Mouse (Mus musculus) cortical plate, adult 2 months (tissue): ENCODE results near the gene Selenov. TPM values are rescaled to one million over a fixed set of nuclear protein-coding genes. Genes with fewer than 3 reads are reported as not detected.

Experiments used
- H3K27ac ChIP-seq: fragments of 200-500 bp; 2 replicates; pipeline ENCODE4 v1.5.1; 2012; ENCODE audit warnings: low read length, control low read depth, inconsistent platforms; ENCODE audit not compliant: insufficient read depth
- H3K4me1 ChIP-seq: fragments of 200-500 bp; 2 replicates; pipeline ENCODE4 v1.6.1; 2011; ENCODE audit warnings: low read length; ENCODE audit not compliant: control insufficient read depth, insufficient read depth
- H3K4me3 ChIP-seq: fragments of 200-500 bp; 2 replicates; pipeline ENCODE4 v1.5.1; 2011; ENCODE audit warnings: mild to moderate bottlenecking, low read length, control low read depth; ENCODE audit not compliant: insufficient read depth
- CTCF ChIP-seq: fragments of 200-500 bp; IDR thresholded peaks from 2 replicates; pipeline ENCODE4 v1.5.1; 2011; ENCODE audit warnings: mild to moderate bottlenecking, control low read depth, low read length; ENCODE audit not compliant: insufficient read depth; ENCODE audit errors: extremely low read depth
- POLR2A ChIP-seq: fragments of 200-500 bp; IDR thresholded peaks from 2 replicates; pipeline ENCODE4 v1.6.1; 2011; ENCODE audit warnings: mild to moderate bottlenecking, low read length, control low read depth; ENCODE audit not compliant: insufficient read depth; ENCODE audit errors: extremely low read depth
- polyA plus RNA-seq: library from polyadenylated mRNA; depleted of rRNA; stranded (reverse); fragments of >200 nt; gene quantifications from 2 replicates; pipeline ENCODE4 v1.2.3, GENCODE M21; 2012; rRNA removed

The Selenov gene
- 0.92 and 1.0 TPM in 2 replicates for polyA plus RNA-seq

DNA sequence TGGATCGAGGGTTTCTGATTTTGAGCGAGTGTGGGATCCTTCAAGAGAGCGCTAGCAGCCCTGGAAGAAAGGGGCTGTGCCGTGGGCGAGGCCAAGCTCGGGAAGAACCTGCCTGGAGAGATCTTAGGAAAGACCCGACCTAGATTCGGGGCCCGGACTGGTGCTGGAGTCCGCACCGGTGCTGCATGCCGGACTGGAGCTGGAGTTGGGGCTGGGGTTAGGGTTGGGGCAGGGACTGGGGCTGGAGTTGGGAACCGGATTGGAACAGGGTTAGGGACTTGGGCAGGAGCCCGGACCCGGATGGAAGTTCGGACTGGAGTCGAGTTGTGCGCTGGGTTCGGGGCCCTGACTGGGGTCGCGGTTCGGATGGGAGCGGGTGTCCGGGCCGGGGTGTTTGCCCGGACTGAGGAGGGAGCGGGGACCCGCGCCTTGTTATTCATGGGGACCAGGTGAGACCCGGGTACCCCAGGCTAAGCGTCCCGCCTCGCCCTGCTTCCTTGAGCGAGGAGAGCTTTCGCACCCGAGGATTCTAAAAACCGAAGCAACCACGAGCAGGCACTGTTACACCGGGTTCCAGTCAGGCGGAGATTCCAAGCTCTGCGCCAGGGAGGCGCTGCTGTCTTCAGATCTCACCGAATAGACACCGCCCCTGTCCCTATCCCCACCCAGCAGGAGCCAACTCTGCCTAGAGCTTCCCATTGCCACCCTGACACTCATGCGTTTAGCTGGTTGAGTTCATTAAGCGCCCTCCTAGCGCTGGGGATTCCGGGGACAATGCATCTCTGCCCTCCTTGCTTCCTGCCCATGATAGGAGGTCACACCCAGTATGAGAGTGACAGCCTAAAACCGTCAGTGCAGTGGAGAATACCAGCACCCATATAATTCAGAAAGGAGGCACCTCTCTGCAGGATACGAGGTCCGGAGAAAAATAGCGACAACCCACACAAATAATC lies at the start of gene Selenov:
TSS of gene Selenov (minus strand) at position 549 of the 953 bp plus-strand sequence.
- 0 out of 2 replicates have a peak within 1 kb of the TSS, but pooled peaks have one; percentile 5 for H3K4me3 ChIP-seq
- TF ChIP-seq CTCF (peak; percentile 15; the same call in 1 of the 2 replicates), POLR2A (no peak)
- H3K27ac ChIP-seq, result no peak within 1 kb of the TSS
- H3K4me1 ChIP-seq, result no peaks in the 10 kb centered on the region

DNA sequence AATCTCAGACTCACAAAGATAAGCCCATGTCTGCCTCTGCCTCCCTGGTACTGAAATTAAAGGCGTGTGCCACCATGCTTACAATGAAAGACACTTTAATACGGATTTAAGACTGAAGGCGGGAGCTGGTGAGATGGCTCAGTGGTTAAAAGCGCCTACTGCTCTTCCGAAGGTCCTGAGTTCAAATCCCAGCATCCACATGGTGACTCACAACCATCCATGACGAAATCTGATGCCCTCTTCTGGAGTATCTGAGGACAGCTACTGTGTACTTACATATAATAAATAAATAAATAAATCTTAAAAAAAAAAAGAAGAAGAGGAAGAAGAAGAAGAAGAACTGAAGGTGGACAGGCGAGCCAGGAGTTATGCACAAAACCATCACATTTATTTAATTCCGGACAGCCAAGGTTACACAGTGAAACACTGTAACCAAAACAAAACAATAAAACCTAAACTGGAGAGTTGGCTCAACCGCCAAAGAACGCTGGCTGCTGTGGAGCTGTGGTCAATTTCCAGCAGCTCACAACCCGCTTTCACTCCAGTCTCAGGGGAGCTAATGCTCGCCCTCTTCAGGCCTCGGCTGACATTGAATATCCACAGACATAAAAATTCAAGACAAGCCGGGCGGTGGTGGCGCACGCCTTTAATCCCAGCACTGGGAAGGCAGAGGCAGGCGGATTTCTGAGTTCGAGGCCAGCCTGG lies 48.4 kb upstream of the Selenov start:
- Histone ChIP-seq H3K27ac (peak overlapping the region; percentile 25; the same call in 1 of the 2 replicates), H3K4me1 (peaks cover 2% of the 10 kb centered on the region; the same call in 1 of the 2 replicates), H3K4me3 (peak overlapping the region; percentile 77)
- no peak for TF ChIP-seq CTCF
- TF ChIP-seq POLR2A, result no peak

- H3K4me3 ChIP-seq, result peak within 1 kb of the TSS; percentile 77
- no peak for TF ChIP-seq CTCF
- peak; percentile 83 for TF ChIP-seq POLR2A
- H3K27ac ChIP-seq, result peak within 1 kb of the TSS; percentile 25; the same call in 1 of the 2 replicates
- peaks cover 2% of the 10 kb centered on the region; the same call in 1 of the 2 replicates for H3K4me1 ChIP-seq
Measured at GRCm38 (mm10) chr7:28338108-28338998, 47.4 kb upstream of the Selenov start, which contains the start of gene Supt5. Gene Supt5 (minus strand): TSS chr7:28338746.

GRCm38 (mm10) chr7:28335471-28335870 lies 44.5 kb upstream of the Selenov start:
- Histone ChIP-seq H3K4me1 (peaks cover 2% of the 10 kb centered on the region; the same call in 1 of the 2 replicates), H3K4me3 (no peak overlapping the region), H3K27ac (no peak overlapping the region)
- TF ChIP-seq POLR2A, result no peak
- TF ChIP-seq CTCF, result no peak

DNA sequence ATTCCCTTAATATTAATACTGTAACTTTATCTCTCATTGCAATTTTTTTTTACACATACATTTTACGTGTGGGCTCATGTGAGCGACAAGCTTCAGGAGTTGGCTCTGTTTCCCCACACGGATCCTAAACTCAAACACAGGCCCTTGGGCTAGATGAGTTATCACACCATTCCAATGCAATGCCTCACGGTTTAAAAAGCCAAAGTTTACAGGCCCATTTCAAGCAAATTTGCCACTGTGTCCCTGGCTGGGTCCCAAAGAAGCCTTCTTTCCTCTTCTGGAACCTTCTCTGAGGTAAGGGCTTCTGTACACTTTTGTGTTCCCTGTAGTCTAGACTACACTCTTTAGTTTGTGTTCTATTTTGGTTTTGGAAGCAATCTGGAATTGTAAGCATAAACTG lies 43.5 kb upstream of the Selenov start:
- no peak overlapping the region for H3K27ac ChIP-seq
- TF ChIP-seq CTCF (no peak), POLR2A (no peak)
- peaks cover 2% of the 10 kb centered on the region; the same call in 1 of the 2 replicates for H3K4me1 ChIP-seq
- H3K4me3 ChIP-seq, result no peak overlapping the region

DNA sequence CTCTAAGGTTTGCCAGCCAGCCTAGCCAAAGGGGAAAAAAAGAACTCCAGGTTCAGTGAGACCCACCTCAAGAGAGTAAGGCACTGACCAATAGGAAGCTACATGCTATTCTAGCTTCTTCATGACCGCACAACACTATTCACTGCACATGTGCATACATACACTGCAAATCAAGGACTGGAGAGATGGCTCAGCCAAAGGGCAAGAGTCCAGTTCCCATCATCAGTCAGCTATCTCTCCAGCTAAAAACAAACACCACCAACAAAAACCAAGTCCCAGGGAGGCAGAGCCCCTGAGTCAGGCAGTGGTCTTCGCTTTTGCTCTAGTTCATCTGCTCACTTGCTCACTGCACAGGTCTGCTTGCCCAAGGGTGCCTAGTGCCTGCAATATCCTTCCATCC lies 37.3 kb upstream of the Selenov start:
- Histone ChIP-seq H3K4me1 (no peaks in the 10 kb centered on the region), H3K27ac (no peak overlapping the region), H3K4me3 (no peak overlapping the region)
- TF ChIP-seq CTCF, result no peak
- no peak for TF ChIP-seq POLR2A

- TF ChIP-seq POLR2A (no peak), CTCF (no peak)
- H3K4me3 ChIP-seq, result no peak overlapping the region
- no peaks in the 10 kb centered on the region for H3K4me1 ChIP-seq
- H3K27ac ChIP-seq, result no peak overlapping the region
Measured at GRCm38 (mm10) chr7:28326457-28326856, 35.5 kb upstream of the Selenov start.

DNA sequence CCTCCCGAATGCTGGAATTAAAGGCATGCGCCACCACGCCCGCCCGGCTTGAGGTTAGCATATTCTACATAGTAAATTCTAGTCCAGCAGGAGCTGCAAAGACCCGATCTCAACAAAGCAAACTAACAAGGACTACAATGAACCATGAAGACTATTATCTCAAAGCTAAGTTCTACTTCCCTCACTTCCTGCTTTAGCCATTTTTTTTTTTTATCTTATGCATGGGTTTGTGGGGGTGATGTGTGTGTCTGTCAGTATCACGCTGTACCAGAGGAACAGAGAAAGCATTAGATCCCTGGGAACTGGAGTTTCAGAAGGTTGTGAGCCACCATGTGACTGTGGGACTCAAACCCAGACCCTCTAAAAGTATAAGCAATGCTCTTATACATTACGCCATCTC lies 34.3 kb upstream of the Selenov start:
- TF ChIP-seq POLR2A, result no peak
- TF ChIP-seq CTCF, result no peak
- H3K4me1 ChIP-seq, result no peaks in the 10 kb centered on the region
- no peak overlapping the region for H3K27ac ChIP-seq
- H3K4me3 ChIP-seq, result no peak overlapping the region

GRCm38 (mm10) chr7:28321974-28322720 lies 31.2 kb upstream of the Selenov start:
- Histone ChIP-seq H3K27ac (no peak overlapping the region), H3K4me3 (no peak overlapping the region), H3K4me1 (no peaks in the 10 kb centered on the region)
- no peak for TF ChIP-seq CTCF
- no peak for TF ChIP-seq POLR2A
